Mouse (Mus musculus) heart, adult 2 months (tissue): Measurements from ENCODE around the gene Itgb8. TPM values are rescaled to one million over a fixed set of nuclear protein-coding genes. Genes with fewer than 3 reads are reported as not detected.

ENCODE experiments used
- DNase-seq, 2 experiments: peaks; one replicate each; pipeline ENCODE4 v3.0.0; 2021
- H3K27ac ChIP-seq: fragments of 200-600 bp; 2 replicates; pipeline ENCODE4 v1.8.1; 2022
- H3K27me3 ChIP-seq: fragments of 200-500 bp; 2 replicates; pipeline ENCODE4 v1.6.1; 2012; ENCODE audit warnings: mild to moderate bottlenecking, low read length, inconsistent platforms, mixed read lengths; ENCODE audit not compliant: control insufficient read depth, insufficient read depth
- H3K36me3 ChIP-seq: fragments of 200-500 bp; 2 replicates; pipeline ENCODE4 v1.6.1; 2012; ENCODE audit warnings: low read length, inconsistent platforms; ENCODE audit not compliant: control insufficient read depth, insufficient read depth
- H3K4me1 ChIP-seq: fragments of 200-500 bp; 2 replicates; pipeline ENCODE4 v1.6.1; 2011; ENCODE audit warnings: low read length; ENCODE audit not compliant: control insufficient read depth, insufficient read depth
- H3K4me3 ChIP-seq: fragments of 200-600 bp; 2 replicates; pipeline ENCODE4 v1.8.1; 2022
- H3K79me2 ChIP-seq: fragments of 200-500 bp; replicated peaks from 2 replicates; pipeline ENCODE4 v1.6.1; 2012; ENCODE audit warnings: mild to moderate bottlenecking, inconsistent platforms, low read length, moderate library complexity, mixed read lengths; ENCODE audit not compliant: control insufficient read depth, insufficient read depth
- H3K9ac ChIP-seq: fragments of 200-500 bp; 2 replicates; pipeline ENCODE4 v1.6.1; 2012; ENCODE audit warnings: low read depth, mild to moderate bottlenecking, control low read depth, inconsistent platforms, low read length, mixed read lengths
- CTCF ChIP-seq: fragments of 200-600 bp; IDR thresholded peaks from 2 replicates; pipeline ENCODE4 v1.8.1; 2022; ENCODE audit warnings: antibody characterized with exemption, mild to moderate bottlenecking, moderate library complexity
- EP300 ChIP-seq: fragments of 200-500 bp; IDR thresholded peaks from 2 replicates; pipeline ENCODE4 v1.6.1; 2011; ENCODE audit warnings: low read depth, low read length, control low read depth; ENCODE audit not compliant: insufficient read depth
- POLR2A ChIP-seq: fragments of 200-500 bp; IDR thresholded peaks from 2 replicates; pipeline ENCODE4 v1.6.1; 2011; ENCODE audit warnings: mild to moderate bottlenecking, low read depth, low read length, control low read depth; ENCODE audit not compliant: insufficient read depth
- WGBS: fragments of 180-500 bp; shearing (Covaris S2); methylation state at CpG from one replicate; pipeline ENCODE4 v1.1.7; 2018; 5-methylcytosine and 5-hydroxymethylcytosine counted together
- intact Hi-C: fragments of 180-260 bp; cut with DNase I; formaldehyde crosslinking; loops from one replicate; pipeline ENCODE4 v1.15.1; 2025
- polyA plus RNA-seq: library from polyadenylated mRNA; depleted of rRNA; stranded (reverse); fragments of >200 nt; gene quantifications from 2 replicates; pipeline ENCODE4 v1.2.3, GENCODE M21; 2012
- total RNA-seq, 2 experiments: library from RNA; stranded (reverse); gene quantifications; 2 replicates each; pipeline ENCODE4 v1.2.3; 2021

Gene Itgb8
- total and polyA plus RNA-seq, 3 experiments: 0.51 to 1.4 (median 1.0) TPM

GRCm38 (mm10) chr12:119182215-119182924 is 56.2 kb downstream of the Itgb8 start:
- no peak overlapping the region for H3K27ac ChIP-seq
- H3K36me3 ChIP-seq: no peaks in the 10 kb centered on the region
- intact Hi-C loops: no loop called here
- no peak overlapping the region for H3K9ac ChIP-seq
- WGBS: 73% methylated on average over 2 of the region's 2 CpGs
- TF ChIP-seq POLR2A: no peak
- no peak for TF ChIP-seq EP300
- no peak for TF ChIP-seq CTCF
- H3K4me3 ChIP-seq: no peak overlapping the region
- H3K27me3 ChIP-seq: no peaks in the 10 kb centered on the region
- DNase-seq: no peak
- no peaks in the 10 kb centered on the region for H3K79me2 ChIP-seq
- no peaks in the 10 kb centered on the region for H3K4me1 ChIP-seq

GRCm38 (mm10) chr12:119176017-119176416 is 62.6 kb downstream of the Itgb8 start:
- no peaks in the 10 kb centered on the region for H3K36me3 ChIP-seq
- intact Hi-C loops: no loop called here
- no peak overlapping the region for H3K27ac ChIP-seq
- H3K4me1 ChIP-seq: no peaks in the 10 kb centered on the region
- no peak overlapping the region for H3K9ac ChIP-seq
- no peak for DNase-seq
- no peaks in the 10 kb centered on the region for H3K79me2 ChIP-seq
- WGBS: 76% methylated on average over 2 of the region's 2 CpGs
- H3K27me3 ChIP-seq: no peaks in the 10 kb centered on the region
- no peak for TF ChIP-seq POLR2A
- no peak for TF ChIP-seq EP300
- no peak for TF ChIP-seq CTCF
- no peak overlapping the region for H3K4me3 ChIP-seq

- H3K4me1 ChIP-seq: no peaks in the 10 kb centered on the region
- WGBS: 68% methylated on average over 4 of the region's 4 CpGs
- intact Hi-C loops: loop anchor here (5.0 kb wide), 1 partner anchor 58 kb away; no protein-coding TSS in a partner anchor
- H3K36me3 ChIP-seq: no peaks in the 10 kb centered on the region; the same call in 1 of the 2 replicates
- no peak overlapping the region for H3K4me3 ChIP-seq
- no peak overlapping the region for H3K9ac ChIP-seq
- TF ChIP-seq EP300 (no peak), CTCF (peak; percentile 48)
- no peak for DNase-seq
- no peaks in the 10 kb centered on the region for H3K27me3 ChIP-seq
- no peaks in the 10 kb centered on the region for H3K79me2 ChIP-seq
- H3K27ac ChIP-seq: no peak overlapping the region
Measured at GRCm38 (mm10) chr12:119169828-119170539, 68.6 kb downstream of the Itgb8 start.

GRCm38 (mm10) chr12:119169143-119169542 is 69.5 kb downstream of the Itgb8 start:
- intact Hi-C loops: loop anchor here (5.0 kb wide), 1 partner anchor 57 kb away; no protein-coding TSS in a partner anchor
- WGBS: 39% methylated on average over 3 of the region's 3 CpGs

GRCm38 (mm10) chr12:119165115-119165514 is 73.5 kb downstream of the Itgb8 start:
- DNase-seq: no peak
- 61% methylated on average over 2 of the region's 2 CpGs for WGBS
- no peaks in the 10 kb centered on the region for H3K27me3 ChIP-seq
- no peak overlapping the region for H3K9ac ChIP-seq
- no peak overlapping the region for H3K27ac ChIP-seq
- no peak for TF ChIP-seq EP300
- TF ChIP-seq POLR2A: no peak
- TF ChIP-seq CTCF: no peak
- intact Hi-C loops: loop anchor here (5.0 kb wide), 1 partner anchor 53 kb away; no protein-coding TSS in a partner anchor
- no peaks in the 10 kb centered on the region for H3K4me1 ChIP-seq
- no peaks in the 10 kb centered on the region for H3K79me2 ChIP-seq
- no peak overlapping the region for H3K4me3 ChIP-seq
- no peaks in the 10 kb centered on the region; the same call in 1 of the 2 replicates for H3K36me3 ChIP-seq

More at GRCm38 (mm10) chr12:119169143-119169542, 69.5 kb downstream of the Itgb8 start:
- TF ChIP-seq POLR2A (no peak), CTCF (no peak), EP300 (no peak)
- H3K9ac ChIP-seq: no peak overlapping the region
- DNase-seq: no peak
- no peaks in the 10 kb centered on the region for H3K79me2 ChIP-seq
- no peak overlapping the region for H3K4me3 ChIP-seq
- no peak overlapping the region for H3K27ac ChIP-seq
- no peaks in the 10 kb centered on the region; the same call in 1 of the 2 replicates for H3K36me3 ChIP-seq
- H3K4me1 ChIP-seq: no peaks in the 10 kb centered on the region
- no peaks in the 10 kb centered on the region for H3K27me3 ChIP-seq

DNA sequence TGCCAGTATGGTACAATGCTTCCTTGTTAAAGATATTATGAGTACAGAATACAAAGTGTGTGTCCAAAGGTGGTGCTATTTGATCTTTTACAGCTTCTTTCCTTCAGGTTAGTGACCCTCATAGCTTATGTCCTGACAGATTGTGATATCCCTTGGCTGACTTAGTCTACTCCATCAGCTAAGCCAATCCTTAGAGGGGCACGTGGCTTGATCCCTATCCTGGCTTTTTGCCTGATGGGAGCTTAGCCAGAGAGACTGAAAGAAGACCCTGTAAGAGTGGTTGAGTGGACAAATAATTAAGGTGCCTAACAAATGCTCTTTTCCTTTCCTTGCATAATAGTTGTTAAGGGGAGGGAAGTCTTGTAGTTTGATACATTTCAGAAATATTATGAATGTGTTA is 73.9 kb downstream of the Itgb8 start:
- Histone ChIP-seq H3K27ac (peak overlapping the region; percentile 27), H3K9ac (no peak overlapping the region), H3K4me3 (no peak overlapping the region), H3K36me3 (no peaks in the 10 kb centered on the region), H3K79me2 (no peaks in the 10 kb centered on the region), H3K4me1 (no peaks in the 10 kb centered on the region), H3K27me3 (no peaks in the 10 kb centered on the region)
- 55% methylated on average over 1 of the region's 1 CpGs for WGBS
- no peak for DNase-seq
- intact Hi-C loops: loop anchor here (5.0 kb wide), 1 partner anchor 52 kb away; no protein-coding TSS in a partner anchor
- TF ChIP-seq CTCF (no peak), EP300 (no peak)
